Mouse (Mus musculus): ENCODE results near the gene Ccrl2. TPM values are rescaled to one million over a fixed set of nuclear protein-coding genes. Genes with fewer than 3 reads are reported as not detected.

Gene Ccrl2
- total RNA-seq, 1 experiment = 0.40 TPM

- no peaks in the 10 kb centered on the region for H3K4me1 ChIP-seq (ENCODE audit: control insufficient read depth in 2 of 2, insufficient read depth in 2 of 2, low read length in 2 of 2, poor library complexity in 1 of 2)
- H3K9me3 ChIP-seq (ENCODE audit: control insufficient read depth, insufficient read depth, low read depth, low read length) = no peaks in the 10 kb centered on the region
- TF ChIP-seq ZNF384 (IDR thresholded peaks at IDR 0.05; ENCODE audit: low read depth, low read length) (no peak), CHD2 (IDR thresholded peaks at IDR 0.05; ENCODE audit: low read depth, low read length) (no peak), HCFC1 (IDR thresholded peaks at IDR 0.05; ENCODE audit: borderline replicate concordance, insufficient read depth, low read length) (no peak), ZC3H11A (IDR thresholded peaks at IDR 0.05; ENCODE audit: borderline replicate concordance, low read depth, low read length) (no peak), MAFK (IDR thresholded peaks at IDR 0.05; ENCODE audit: insufficient read depth, low read depth, low read length) (no peak)
- no peak overlapping the region for H3K9ac ChIP-seq (ENCODE audit: insufficient read depth, low read depth, low read length, poor library complexity, severe bottlenecking)
- no peak overlapping the region for H3K27ac ChIP-seq (ENCODE audit: insufficient read depth, low read depth, low read length, poor library complexity, severe bottlenecking)
- in situ Hi-C loops (cut with MboI; ENCODE audit: low sequenced_read_pairs in 2 of 2, unreplicated experiment in 2 of 2) = no loop called here
- H3K36me3 ChIP-seq (ENCODE audit: control insufficient read depth, insufficient read depth, low read length, poor library complexity, severe bottlenecking) = no peaks in the 10 kb centered on the region
- no peak overlapping the region for H3K4me3 ChIP-seq (ENCODE audit: insufficient read depth in 1 of 2, low read depth in 1 of 2, low read length in 2 of 2, poor library complexity in 1 of 2, severe bottlenecking in 1 of 2)
- DNase-seq (ENCODE audit: low read depth, low spot score) = no peak
These were observed 23.6 kb downstream of the Ccrl2 start for GRCm38 (mm10) chr9:111033717-111034116.

- H3K4me1 ChIP-seq (ENCODE audit: control insufficient read depth in 2 of 2, insufficient read depth in 2 of 2, low read length in 2 of 2, poor library complexity in 1 of 2) = no peaks in the 10 kb centered on the region
- H3K9ac ChIP-seq (ENCODE audit: insufficient read depth, low read depth, low read length, poor library complexity, severe bottlenecking) = no peak overlapping the region
- in situ Hi-C loops (cut with MboI; ENCODE audit: low sequenced_read_pairs in 2 of 2, unreplicated experiment in 2 of 2) = no loop called here
- no peak overlapping the region for H3K27ac ChIP-seq (ENCODE audit: insufficient read depth, low read depth, low read length, poor library complexity, severe bottlenecking)
- no peak overlapping the region for H3K4me3 ChIP-seq (ENCODE audit: insufficient read depth in 1 of 2, low read depth in 1 of 2, low read length in 2 of 2, poor library complexity in 1 of 2, severe bottlenecking in 1 of 2)
- H3K36me3 ChIP-seq (ENCODE audit: control insufficient read depth, insufficient read depth, low read length, poor library complexity, severe bottlenecking) = no peaks in the 10 kb centered on the region
- TF ChIP-seq CHD2 (IDR thresholded peaks at IDR 0.05; ENCODE audit: low read depth, low read length) (no peak), ZC3H11A (IDR thresholded peaks at IDR 0.05; ENCODE audit: borderline replicate concordance, low read depth, low read length) (no peak), ZNF384 (IDR thresholded peaks at IDR 0.05; ENCODE audit: low read depth, low read length) (no peak), HCFC1 (IDR thresholded peaks at IDR 0.05; ENCODE audit: borderline replicate concordance, insufficient read depth, low read length) (no peak), MAFK (IDR thresholded peaks at IDR 0.05; ENCODE audit: insufficient read depth, low read depth, low read length) (no peak)
- DNase-seq (ENCODE audit: low read depth, low spot score) = no peak
- no peaks in the 10 kb centered on the region for H3K9me3 ChIP-seq (ENCODE audit: control insufficient read depth, insufficient read depth, low read depth, low read length)
These were observed 30.5 kb downstream of the Ccrl2 start for GRCm38 (mm10) chr9:111026791-111027190.

- DNase-seq (ENCODE audit: low read depth, low spot score) = no peak
- H3K36me3 ChIP-seq (ENCODE audit: control insufficient read depth, insufficient read depth, low read length, poor library complexity, severe bottlenecking) = no peaks in the 10 kb centered on the region
- TF ChIP-seq CHD2 (IDR thresholded peaks at IDR 0.05; ENCODE audit: low read depth, low read length) = no peak
- TF ChIP-seq ZC3H11A (IDR thresholded peaks at IDR 0.05; ENCODE audit: borderline replicate concordance, low read depth, low read length) = no peak
- TF ChIP-seq MAFK (IDR thresholded peaks at IDR 0.05; ENCODE audit: insufficient read depth, low read depth, low read length) = no peak
- no peak for TF ChIP-seq HCFC1 (IDR thresholded peaks at IDR 0.05; ENCODE audit: borderline replicate concordance, insufficient read depth, low read length)
- TF ChIP-seq ZNF384 (IDR thresholded peaks at IDR 0.05; ENCODE audit: low read depth, low read length) = no peak
- in situ Hi-C loops (cut with MboI; ENCODE audit: low sequenced_read_pairs in 2 of 2, unreplicated experiment in 2 of 2) = no loop called here
- no peaks in the 10 kb centered on the region for H3K4me1 ChIP-seq (ENCODE audit: control insufficient read depth in 2 of 2, insufficient read depth in 2 of 2, low read length in 2 of 2, poor library complexity in 1 of 2)
- no peaks in the 10 kb centered on the region for H3K9me3 ChIP-seq (ENCODE audit: control insufficient read depth, insufficient read depth, low read depth, low read length)
- H3K27ac ChIP-seq (ENCODE audit: insufficient read depth, low read depth, low read length, poor library complexity, severe bottlenecking) = no peak within 1 kb of the TSS
- no peak within 1 kb of the TSS for H3K9ac ChIP-seq (ENCODE audit: insufficient read depth, low read depth, low read length, poor library complexity, severe bottlenecking)
- H3K4me3 ChIP-seq (ENCODE audit: insufficient read depth in 1 of 2, low read depth in 1 of 2, low read length in 2 of 2, poor library complexity in 1 of 2, severe bottlenecking in 1 of 2) = no peak within 1 kb of the TSS
These were observed 38.3 kb downstream of the Ccrl2 start, which contains the start of gene Ltf for GRCm38 (mm10) chr9:111019022-111019421. Gene Ltf (plus strand): TSS chr9:111019271.

- Histone ChIP-seq H3K4me3 (ENCODE audit: insufficient read depth in 1 of 2, low read depth in 1 of 2, low read length in 2 of 2, poor library complexity in 1 of 2, severe bottlenecking in 1 of 2) (no peak overlapping the region), H3K4me1 (ENCODE audit: control insufficient read depth in 2 of 2, insufficient read depth in 2 of 2, low read length in 2 of 2, poor library complexity in 1 of 2) (no peaks in the 10 kb centered on the region), H3K27ac (ENCODE audit: insufficient read depth, low read depth, low read length, poor library complexity, severe bottlenecking) (no peak overlapping the region), H3K9ac (ENCODE audit: insufficient read depth, low read depth, low read length, poor library complexity, severe bottlenecking) (no peak overlapping the region), H3K9me3 (ENCODE audit: control insufficient read depth, insufficient read depth, low read depth, low read length) (no peaks in the 10 kb centered on the region), H3K36me3 (ENCODE audit: control insufficient read depth, insufficient read depth, low read length, poor library complexity, severe bottlenecking) (no peaks in the 10 kb centered on the region)
- peak; percentile 42 for DNase-seq (ENCODE audit: low read depth, low spot score)
- TF ChIP-seq CHD2 (IDR thresholded peaks at IDR 0.05; ENCODE audit: low read depth, low read length) = no peak
- no peak for TF ChIP-seq ZC3H11A (IDR thresholded peaks at IDR 0.05; ENCODE audit: borderline replicate concordance, low read depth, low read length)
- no peak for TF ChIP-seq MAFK (IDR thresholded peaks at IDR 0.05; ENCODE audit: insufficient read depth, low read depth, low read length)
- TF ChIP-seq ZNF384 (IDR thresholded peaks at IDR 0.05; ENCODE audit: low read depth, low read length) = no peak
- TF ChIP-seq HCFC1 (IDR thresholded peaks at IDR 0.05; ENCODE audit: borderline replicate concordance, insufficient read depth, low read length) = no peak
- in situ Hi-C loops (cut with MboI; ENCODE audit: low sequenced_read_pairs in 2 of 2, unreplicated experiment in 2 of 2) = no loop called here
These were observed 41.7 kb downstream of the Ccrl2 start for GRCm38 (mm10) chr9:111015658-111016057.

- H3K4me1 ChIP-seq (ENCODE audit: control insufficient read depth in 2 of 2, insufficient read depth in 2 of 2, low read length in 2 of 2, poor library complexity in 1 of 2) = peaks cover 2 to 8% of the 10 kb centered on the region in 2 experiments; a peak in 2 of 4 replicates
- no peak overlapping the region for H3K27ac ChIP-seq (ENCODE audit: insufficient read depth, low read depth, low read length, poor library complexity, severe bottlenecking)
- TF ChIP-seq MAFK (IDR thresholded peaks at IDR 0.05; ENCODE audit: insufficient read depth, low read depth, low read length) (no peak), CHD2 (IDR thresholded peaks at IDR 0.05; ENCODE audit: low read depth, low read length) (no peak), ZNF384 (IDR thresholded peaks at IDR 0.05; ENCODE audit: low read depth, low read length) (no peak), ZC3H11A (IDR thresholded peaks at IDR 0.05; ENCODE audit: borderline replicate concordance, low read depth, low read length) (no peak), HCFC1 (IDR thresholded peaks at IDR 0.05; ENCODE audit: borderline replicate concordance, insufficient read depth, low read length) (no peak)
- H3K4me3 ChIP-seq (ENCODE audit: insufficient read depth in 1 of 2, low read depth in 1 of 2, low read length in 2 of 2, poor library complexity in 1 of 2, severe bottlenecking in 1 of 2) = no peak overlapping the region
- no peaks in the 10 kb centered on the region for H3K36me3 ChIP-seq (ENCODE audit: control insufficient read depth, insufficient read depth, low read length, poor library complexity, severe bottlenecking)
- no peaks in the 10 kb centered on the region for H3K9me3 ChIP-seq (ENCODE audit: control insufficient read depth, insufficient read depth, low read depth, low read length)
- H3K9ac ChIP-seq (ENCODE audit: insufficient read depth, low read depth, low read length, poor library complexity, severe bottlenecking) = no peak overlapping the region
- DNase-seq (ENCODE audit: low read depth, low spot score) = no peak
- in situ Hi-C loops (cut with MboI; ENCODE audit: low sequenced_read_pairs in 2 of 2, unreplicated experiment in 2 of 2) = no loop called here
These were observed 45.3 kb downstream of the Ccrl2 start for GRCm38 (mm10) chr9:111012041-111012440.

Data from ES-E14 (cell line).